Mouse (Mus musculus): ENCODE measurements around the gene Enox1.

Gene Enox1

GRCm38 (mm10) chr14:77272248-77272930, 115.8 kb downstream of the Enox1 start:
- TF ChIP-seq CTCF (conservative IDR thresholded peaks at IDR 0.05; ENCODE audit: low read length) (no peak), POU5F1 (IDR thresholded peaks at IDR 0.05; ENCODE audit: borderline replicate concordance, low read length) (no peak), NANOG (IDR thresholded peaks at IDR 0.05; ENCODE audit: borderline replicate concordance, low read length) (no peak)
- no peaks in the 10 kb centered on the region; the same call in 1 of the 2 replicates for H3K9me3 ChIP-seq (ENCODE audit: low read length)
- peaks cover 5% of the 10 kb centered on the region for H3K4me1 ChIP-seq (replicated peaks; ENCODE audit: low read depth, low read length)
- H3K27me3 ChIP-seq (ENCODE audit: insufficient read depth, low read length) = 0 out of 2 replicates have a peak, but pooled peaks cover 6% of the 10 kb centered on the region
- no peaks in the 10 kb centered on the region for H3K36me3 ChIP-seq (ENCODE audit: insufficient read depth, low read length)
- no peak overlapping the region for H3K4me3 ChIP-seq (replicated peaks; ENCODE audit: low read length)

DNA sequence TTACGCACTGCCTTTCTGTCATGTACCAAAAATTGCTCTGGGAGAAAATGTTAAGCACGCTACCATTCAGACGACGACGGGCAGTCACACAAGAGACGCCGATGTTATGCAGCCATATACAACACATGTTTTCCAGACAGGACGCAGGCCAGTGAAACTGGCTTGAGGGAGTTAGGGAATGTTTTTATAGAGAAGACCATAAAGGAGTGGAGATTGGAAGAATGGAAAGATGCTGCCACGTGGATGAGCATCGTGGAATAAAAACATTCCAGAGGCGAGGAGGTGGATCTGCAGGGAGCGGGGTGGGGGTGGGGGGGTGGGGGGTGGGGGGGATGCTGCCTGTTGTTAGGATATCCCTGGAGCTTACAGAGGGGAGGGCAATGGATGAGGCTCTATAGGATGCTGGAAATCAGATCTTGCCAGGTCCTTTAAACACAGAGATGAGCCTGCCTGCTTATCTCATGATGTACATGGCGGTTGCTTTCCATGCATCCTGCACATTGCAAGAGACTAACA, 116.4 kb downstream of the Enox1 start:
- TF ChIP-seq NANOG (IDR thresholded peaks at IDR 0.05; ENCODE audit: borderline replicate concordance, low read length) = no peak
- TF ChIP-seq POU5F1 (IDR thresholded peaks at IDR 0.05; ENCODE audit: borderline replicate concordance, low read length) = no peak
- no peak for TF ChIP-seq CTCF (conservative IDR thresholded peaks at IDR 0.05; ENCODE audit: low read length)
- Histone ChIP-seq H3K4me1 (replicated peaks; ENCODE audit: low read depth, low read length) (no peaks in the 10 kb centered on the region; the same call in 1 of the 2 replicates), H3K27me3 (ENCODE audit: insufficient read depth, low read length) (0 out of 2 replicates have a peak, but pooled peaks cover 4% of the 10 kb centered on the region), H3K36me3 (ENCODE audit: insufficient read depth, low read length) (no peaks in the 10 kb centered on the region), H3K4me3 (replicated peaks; ENCODE audit: low read length) (no peak overlapping the region), H3K9me3 (ENCODE audit: low read length) (no peaks in the 10 kb centered on the region; the same call in 1 of the 2 replicates)

DNA sequence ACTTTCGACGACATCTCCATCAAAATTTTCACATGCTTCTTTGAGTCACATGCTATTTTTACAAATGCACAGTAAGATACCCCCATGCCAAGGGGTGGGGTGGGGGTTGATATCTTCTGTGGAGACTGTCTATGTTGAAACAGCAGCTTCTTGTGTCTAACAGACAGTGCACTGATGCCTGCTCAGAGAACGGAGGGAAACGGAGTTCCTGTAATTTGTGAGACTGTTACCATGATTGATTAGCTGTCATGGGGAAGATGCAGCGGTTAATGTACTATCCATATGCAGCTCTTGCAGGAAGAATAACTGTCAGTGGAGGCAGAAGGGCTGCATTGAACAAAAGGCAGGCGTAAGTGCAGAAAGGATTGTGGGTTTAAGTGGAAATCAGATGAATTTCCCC, 117.2 kb downstream of the Enox1 start:
- TF ChIP-seq CTCF (conservative IDR thresholded peaks at IDR 0.05; ENCODE audit: low read length) (no peak), POU5F1 (IDR thresholded peaks at IDR 0.05; ENCODE audit: borderline replicate concordance, low read length) (no peak), NANOG (IDR thresholded peaks at IDR 0.05; ENCODE audit: borderline replicate concordance, low read length) (no peak)
- no peaks in the 10 kb centered on the region; the same call in 1 of the 2 replicates for H3K9me3 ChIP-seq (ENCODE audit: low read length)
- no peaks in the 10 kb centered on the region for H3K36me3 ChIP-seq (ENCODE audit: insufficient read depth, low read length)
- H3K4me3 ChIP-seq (replicated peaks; ENCODE audit: low read length) = no peak overlapping the region
- H3K27me3 ChIP-seq (ENCODE audit: insufficient read depth, low read length) = 0 out of 2 replicates have a peak, but pooled peaks cover under 1% of the 10 kb centered on the region
- no peaks in the 10 kb centered on the region; the same call in 1 of the 2 replicates for H3K4me1 ChIP-seq (replicated peaks; ENCODE audit: low read depth, low read length)

- no peak overlapping the region for H3K4me3 ChIP-seq (replicated peaks; ENCODE audit: low read length)
These were observed 119.0 kb downstream of the Enox1 start for GRCm38 (mm10) chr14:77275607-77276006.

DNA sequence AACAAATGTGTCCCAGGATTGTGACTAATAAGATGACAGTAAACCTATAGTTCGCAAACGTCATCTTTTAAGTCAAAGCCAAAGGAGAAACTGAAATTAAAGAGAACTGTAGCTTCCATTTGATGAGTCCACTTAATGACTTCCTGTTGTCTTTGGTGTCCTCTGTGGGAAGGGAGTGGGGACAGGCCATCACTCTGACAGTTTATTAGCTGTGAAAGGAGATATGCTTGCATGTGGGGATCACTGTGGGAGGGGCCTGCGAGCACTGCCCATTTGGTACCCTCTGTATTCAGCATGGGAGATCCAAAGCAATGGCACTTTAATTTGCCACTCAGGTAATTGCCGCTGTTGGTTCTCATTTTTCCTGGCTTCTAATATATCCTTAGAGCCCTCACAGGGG, 122.6 kb downstream of the Enox1 start:
- Histone ChIP-seq H3K27me3 (ENCODE audit: insufficient read depth, low read length) (no peaks in the 10 kb centered on the region), H3K4me1 (replicated peaks; ENCODE audit: low read depth, low read length) (no peaks in the 10 kb centered on the region; the same call in 1 of the 2 replicates), H3K9me3 (ENCODE audit: low read length) (no peaks in the 10 kb centered on the region), H3K4me3 (replicated peaks; ENCODE audit: low read length) (no peak overlapping the region), H3K36me3 (ENCODE audit: insufficient read depth, low read length) (no peaks in the 10 kb centered on the region)
- TF ChIP-seq CTCF (conservative IDR thresholded peaks at IDR 0.05; ENCODE audit: low read length) = no peak

More at GRCm38 (mm10) chr14:77275607-77276006, 119.0 kb downstream of the Enox1 start:
- Histone ChIP-seq H3K36me3 (ENCODE audit: insufficient read depth, low read length) (no peaks in the 10 kb centered on the region), H3K27me3 (ENCODE audit: insufficient read depth, low read length) (no peaks in the 10 kb centered on the region), H3K4me1 (replicated peaks; ENCODE audit: low read depth, low read length) (no peaks in the 10 kb centered on the region; the same call in 1 of the 2 replicates), H3K9me3 (ENCODE audit: low read length) (no peaks in the 10 kb centered on the region; the same call in 1 of the 2 replicates)
- TF ChIP-seq POU5F1 (IDR thresholded peaks at IDR 0.05; ENCODE audit: borderline replicate concordance, low read length) (no peak), CTCF (conservative IDR thresholded peaks at IDR 0.05; ENCODE audit: low read length) (no peak), NANOG (IDR thresholded peaks at IDR 0.05; ENCODE audit: borderline replicate concordance, low read length) (no peak)

GRCm38 (mm10) chr14:77280454-77280853, 123.9 kb downstream of the Enox1 start:
- no peak overlapping the region for H3K4me3 ChIP-seq (replicated peaks; ENCODE audit: low read length)
- no peaks in the 10 kb centered on the region for H3K27me3 ChIP-seq (ENCODE audit: insufficient read depth, low read length)
- no peaks in the 10 kb centered on the region; the same call in 1 of the 2 replicates for H3K4me1 ChIP-seq (replicated peaks; ENCODE audit: low read depth, low read length)
- no peaks in the 10 kb centered on the region for H3K36me3 ChIP-seq (ENCODE audit: insufficient read depth, low read length)
- H3K9me3 ChIP-seq (ENCODE audit: low read length) = no peaks in the 10 kb centered on the region
- TF ChIP-seq NANOG (IDR thresholded peaks at IDR 0.05; ENCODE audit: borderline replicate concordance, low read length) = no peak
- TF ChIP-seq POU5F1 (IDR thresholded peaks at IDR 0.05; ENCODE audit: borderline replicate concordance, low read length) = no peak
- no peak for TF ChIP-seq CTCF (conservative IDR thresholded peaks at IDR 0.05; ENCODE audit: low read length)

GRCm38 (mm10) chr14:77280893-77281292, 124.3 kb downstream of the Enox1 start:
- Histone ChIP-seq H3K36me3 (ENCODE audit: insufficient read depth, low read length) (no peaks in the 10 kb centered on the region), H3K27me3 (ENCODE audit: insufficient read depth, low read length) (no peaks in the 10 kb centered on the region), H3K4me1 (replicated peaks; ENCODE audit: low read depth, low read length) (no peaks in the 10 kb centered on the region), H3K9me3 (ENCODE audit: low read length) (no peaks in the 10 kb centered on the region), H3K4me3 (replicated peaks; ENCODE audit: low read length) (no peak overlapping the region)
- no peak for TF ChIP-seq POU5F1 (IDR thresholded peaks at IDR 0.05; ENCODE audit: borderline replicate concordance, low read length)
- no peak for TF ChIP-seq CTCF (conservative IDR thresholded peaks at IDR 0.05; ENCODE audit: low read length)
- no peak for TF ChIP-seq NANOG (IDR thresholded peaks at IDR 0.05; ENCODE audit: borderline replicate concordance, low read length)

- H3K4me1 ChIP-seq (replicated peaks; ENCODE audit: low read depth, low read length) = no peaks in the 10 kb centered on the region
- H3K27me3 ChIP-seq (ENCODE audit: insufficient read depth, low read length) = no peaks in the 10 kb centered on the region
- TF ChIP-seq POU5F1 (IDR thresholded peaks at IDR 0.05; ENCODE audit: borderline replicate concordance, low read length) = no peak
- TF ChIP-seq NANOG (IDR thresholded peaks at IDR 0.05; ENCODE audit: borderline replicate concordance, low read length) = no peak
- TF ChIP-seq CTCF (conservative IDR thresholded peaks at IDR 0.05; ENCODE audit: low read length) = no peak
- H3K9me3 ChIP-seq (ENCODE audit: low read length) = no peaks in the 10 kb centered on the region
- no peaks in the 10 kb centered on the region for H3K36me3 ChIP-seq (ENCODE audit: insufficient read depth, low read length)
- H3K4me3 ChIP-seq (replicated peaks; ENCODE audit: low read length) = no peak overlapping the region
These were observed 127.4 kb downstream of the Enox1 start for GRCm38 (mm10) chr14:77283939-77284338.
